Mouse (Mus musculus) right cerebral cortex, postnatal 10 days (tissue): ENCODE measurements around the gene Btg2.

ENCODE experiments used
- DNase-seq, 2 experiments: peaks; one replicate each; pipeline ENCODE4 v3.0.0; 2021; ENCODE audit warnings: low spot score in 2 of 2

Gene Btg2

DNA sequence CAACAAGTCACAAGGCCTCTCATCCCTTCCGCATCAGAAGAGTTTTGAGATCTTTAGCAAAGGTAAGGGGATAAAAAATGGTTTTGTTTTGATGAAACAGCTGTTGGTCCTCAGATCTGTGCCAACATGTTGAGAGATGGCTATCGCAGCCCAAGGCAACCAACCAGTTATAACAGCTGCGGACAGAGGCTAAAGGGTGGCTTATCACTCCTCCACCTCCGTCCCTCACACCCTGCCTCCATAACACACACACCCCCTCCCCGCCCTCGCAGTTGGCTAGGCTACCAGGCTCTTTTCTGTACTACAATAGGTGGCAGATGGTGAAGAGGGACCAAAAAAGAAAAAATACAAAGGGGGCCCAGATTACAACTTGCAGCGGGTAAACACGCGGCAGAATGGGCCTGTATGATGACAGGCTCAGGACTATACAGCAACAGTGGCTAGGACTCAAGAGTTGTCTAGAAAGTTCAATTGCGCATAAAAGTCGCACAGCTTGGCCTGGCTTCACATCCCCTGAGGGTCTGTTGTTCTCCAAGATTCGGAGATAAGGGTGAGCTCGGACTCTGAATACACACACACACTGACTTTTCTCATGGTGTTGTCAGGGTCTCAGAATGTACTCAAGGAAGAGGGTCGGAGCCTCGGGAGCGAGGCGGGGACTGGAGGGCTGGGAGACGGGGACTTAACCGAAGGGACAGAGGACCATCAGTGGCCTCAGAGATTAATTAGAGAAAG lies 692 bp downstream of the Btg2 start:
- no peak for DNase-seq

DNA sequence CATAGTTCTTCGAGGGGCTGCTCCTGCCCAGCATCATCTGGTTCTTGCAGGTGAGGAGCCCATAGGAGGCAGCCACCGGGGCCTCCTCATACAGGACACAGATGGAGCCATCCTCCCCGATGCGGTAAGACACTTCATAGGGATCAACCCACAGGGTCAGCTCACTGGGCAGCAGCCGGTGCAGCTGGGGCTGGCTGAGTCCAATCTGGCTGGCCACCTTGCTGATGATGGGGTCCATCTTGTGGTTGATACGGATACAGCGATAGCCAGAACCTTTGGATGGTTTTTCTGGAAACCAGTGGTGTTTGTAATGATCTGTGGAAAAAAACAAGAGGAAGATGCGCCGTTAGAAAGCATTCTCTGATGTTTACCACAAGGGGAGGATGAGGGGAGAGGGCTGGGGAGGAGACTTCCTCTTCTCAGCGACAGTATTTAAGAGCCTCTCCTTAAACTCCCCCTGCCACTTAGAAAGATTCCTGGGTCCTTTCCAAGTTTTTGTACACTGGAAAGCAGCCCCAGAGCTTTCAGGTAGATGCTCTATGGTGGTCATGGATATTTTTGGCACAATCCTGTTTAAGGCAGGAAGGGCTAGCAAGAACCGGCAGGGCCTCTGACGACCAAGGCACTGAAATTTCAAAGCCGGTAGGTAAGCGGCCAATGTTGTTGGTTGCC lies 1.4 kb downstream of the Btg2 start:
- DNase-seq: no peak

DNA sequence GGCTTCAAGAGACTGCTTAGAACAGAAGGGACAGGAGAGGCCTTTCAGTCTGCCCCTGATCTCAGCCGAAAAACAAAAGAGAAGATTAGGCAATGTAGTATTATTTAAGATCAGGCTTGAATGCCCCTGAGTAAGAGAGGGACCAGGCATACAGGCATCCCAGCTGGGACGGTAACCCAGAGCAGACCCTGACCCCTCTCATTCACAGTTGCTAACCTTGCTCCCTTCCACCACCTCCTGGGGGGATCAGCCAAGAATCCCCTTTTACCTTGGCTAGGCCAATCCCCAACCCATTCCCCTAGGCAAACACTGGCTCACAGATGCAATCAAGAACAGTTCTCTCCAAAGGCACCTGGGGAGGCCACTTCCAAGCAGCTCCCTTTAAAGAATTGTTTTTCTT lies 2.1 kb downstream of the Btg2 start:
- no peak for DNase-seq

DNA sequence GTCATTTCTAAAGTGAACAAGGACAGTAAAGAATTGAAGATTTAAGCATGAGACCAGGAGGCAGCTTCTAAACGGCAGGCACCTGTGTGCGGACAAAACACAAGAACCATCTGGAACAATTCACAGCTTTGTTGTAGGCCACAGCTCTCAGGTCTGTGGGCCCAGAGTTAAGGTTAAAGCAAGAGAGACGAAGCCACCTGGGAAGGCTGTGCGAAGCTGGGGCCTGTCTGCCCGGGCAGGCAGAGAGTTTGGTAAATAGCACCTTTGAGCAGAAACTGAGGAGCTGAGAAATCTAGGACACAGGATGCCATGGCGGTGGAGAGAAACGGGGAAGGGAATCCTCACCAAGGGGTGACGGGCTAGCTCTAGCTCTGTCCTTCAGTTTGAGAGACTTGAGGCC lies 3.4 kb downstream of the Btg2 start:
- no peak for DNase-seq

DNA sequence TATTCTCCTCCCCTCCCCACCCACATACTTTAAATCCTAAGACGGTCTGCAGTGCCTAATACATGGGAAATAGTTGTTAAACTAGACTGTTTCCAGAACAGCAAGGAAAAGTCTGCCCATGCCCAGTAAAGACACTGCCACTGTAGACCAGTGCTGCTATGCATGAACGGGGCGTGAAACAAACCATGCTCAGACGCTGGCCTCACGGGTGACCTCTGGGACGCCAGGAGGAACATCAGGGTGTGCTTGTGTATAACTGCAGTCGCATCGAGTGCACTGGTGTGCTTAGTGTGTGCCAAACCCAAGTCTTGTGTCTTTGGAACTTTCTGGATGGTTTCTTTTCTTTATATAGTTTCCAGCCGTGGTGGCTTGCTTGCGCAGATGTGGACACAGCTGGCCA lies 4.3 kb downstream of the Btg2 start:
- no peak for DNase-seq

DNA sequence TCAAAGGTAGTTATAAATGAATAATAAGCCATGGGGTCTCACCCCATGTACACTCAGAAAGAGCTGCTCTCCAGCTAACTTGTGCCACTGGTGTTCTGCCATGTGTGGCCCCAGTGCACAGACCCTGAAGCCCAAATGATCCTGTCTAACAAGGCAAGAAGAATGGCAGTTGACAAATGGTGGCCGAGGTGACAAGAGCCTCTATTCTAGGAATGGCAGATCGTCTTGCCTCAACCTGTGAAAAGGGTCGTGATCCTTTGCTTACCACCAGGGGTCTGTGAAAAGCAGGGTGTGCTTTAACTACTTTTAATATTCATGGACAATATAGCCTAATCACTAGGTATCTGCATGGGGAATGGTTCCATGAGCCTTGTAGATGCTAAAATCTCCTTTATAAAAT lies 4.7 kb downstream of the Btg2 start:
- no peak for DNase-seq

DNA sequence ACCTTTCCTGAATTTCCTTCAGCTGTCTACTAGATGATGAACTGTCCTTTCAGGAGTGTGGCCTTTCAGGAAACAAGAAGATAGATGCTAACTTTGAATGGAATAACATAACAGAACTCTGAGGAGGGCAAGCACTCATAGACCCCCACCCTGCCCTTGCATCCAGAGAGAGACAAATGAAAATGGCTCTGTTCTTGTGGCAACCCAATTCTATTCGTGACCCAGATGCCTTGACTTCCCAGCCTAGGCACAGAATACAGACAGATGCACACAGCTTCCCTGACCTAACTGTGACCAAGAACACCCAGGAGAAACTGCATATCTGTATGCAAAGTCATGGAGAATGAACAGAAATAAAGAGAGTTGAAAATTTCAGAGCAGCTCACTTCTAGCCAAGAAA lies 5.3 kb downstream of the Btg2 start:
- DNase-seq: no peak

DNA sequence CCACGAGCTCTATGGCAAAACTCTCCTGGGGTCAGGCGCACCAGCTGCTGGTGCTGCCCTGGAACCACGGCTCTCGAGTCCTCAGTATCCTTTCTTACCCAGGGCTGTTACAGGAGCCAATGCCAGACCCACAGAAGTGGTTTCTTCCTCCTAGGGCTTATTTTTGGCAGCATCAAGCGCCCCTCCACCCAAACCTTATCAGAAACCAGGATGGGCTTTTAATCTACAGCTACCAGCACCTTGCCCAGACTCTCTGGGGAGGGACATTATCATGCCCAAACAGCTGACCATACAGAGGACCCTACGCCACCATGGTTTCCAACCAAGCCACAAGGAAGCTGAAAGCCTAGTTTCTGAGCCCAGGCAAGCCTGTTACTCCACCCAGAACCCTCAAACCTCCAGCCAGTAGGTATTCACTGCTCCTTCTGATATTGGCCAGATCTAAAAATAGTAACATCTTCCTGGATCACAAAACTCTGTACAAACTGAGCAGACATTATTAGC lies 5.8 kb downstream of the Btg2 start:
- no peak for DNase-seq

DNA sequence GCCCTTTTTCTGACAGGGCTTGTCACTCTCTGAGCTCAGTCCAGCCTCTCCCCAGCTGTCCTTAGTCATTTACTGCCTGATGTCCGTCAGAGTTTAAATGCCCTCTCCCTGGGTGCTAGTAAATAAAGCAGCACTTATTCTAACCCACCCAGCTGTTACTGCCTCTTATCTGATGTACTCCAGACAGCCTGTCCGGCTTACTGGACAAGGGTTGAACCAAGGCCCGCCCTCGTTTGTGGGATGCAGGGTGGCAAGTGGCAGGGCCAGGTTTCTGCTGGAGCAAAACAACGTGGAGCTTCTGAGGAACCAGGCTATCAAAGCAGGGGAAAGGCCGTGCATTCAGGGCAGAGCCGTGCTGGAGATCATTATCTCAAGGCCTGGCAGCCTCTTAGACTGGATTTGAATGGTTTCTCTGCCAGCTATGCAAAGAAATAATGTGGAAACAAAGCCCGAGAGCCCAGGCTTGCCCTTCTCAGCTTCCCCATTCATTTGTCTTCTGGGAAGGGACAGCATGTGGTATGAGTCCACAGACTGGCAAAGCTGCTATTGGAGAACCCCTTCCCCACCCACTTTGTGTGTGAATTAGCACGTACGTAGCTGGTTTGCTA lies 7.4 kb downstream of the Btg2 start:
- no peak for DNase-seq

DNA sequence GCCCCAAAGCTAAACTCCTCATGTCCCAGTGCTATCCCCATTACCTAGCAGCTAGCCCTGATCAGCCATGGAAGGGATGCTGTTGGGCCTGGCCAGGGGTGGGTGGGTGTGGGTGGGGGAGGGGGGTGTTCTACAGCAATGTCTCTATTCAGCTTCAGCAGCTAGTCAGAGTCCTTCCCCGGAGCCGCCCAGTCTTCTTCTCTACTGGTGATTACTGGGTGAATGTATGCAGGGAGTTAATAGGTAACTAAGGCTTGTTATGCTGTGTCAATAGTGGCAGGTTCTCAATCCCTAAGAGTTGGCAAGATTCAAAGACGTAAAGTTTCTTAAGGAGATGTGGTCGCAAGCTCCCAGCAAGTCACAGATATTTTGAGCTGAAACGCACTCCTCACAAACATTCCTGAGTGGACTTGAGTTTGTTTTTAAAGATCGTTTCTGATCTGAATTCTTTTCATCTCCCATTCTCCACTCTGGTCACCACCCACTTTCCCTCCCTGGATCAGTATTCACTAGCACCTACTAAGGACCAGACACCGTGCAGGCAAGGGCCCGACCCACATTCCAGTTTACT lies 8.7 kb downstream of the Btg2 start:
- no peak for DNase-seq

DNA sequence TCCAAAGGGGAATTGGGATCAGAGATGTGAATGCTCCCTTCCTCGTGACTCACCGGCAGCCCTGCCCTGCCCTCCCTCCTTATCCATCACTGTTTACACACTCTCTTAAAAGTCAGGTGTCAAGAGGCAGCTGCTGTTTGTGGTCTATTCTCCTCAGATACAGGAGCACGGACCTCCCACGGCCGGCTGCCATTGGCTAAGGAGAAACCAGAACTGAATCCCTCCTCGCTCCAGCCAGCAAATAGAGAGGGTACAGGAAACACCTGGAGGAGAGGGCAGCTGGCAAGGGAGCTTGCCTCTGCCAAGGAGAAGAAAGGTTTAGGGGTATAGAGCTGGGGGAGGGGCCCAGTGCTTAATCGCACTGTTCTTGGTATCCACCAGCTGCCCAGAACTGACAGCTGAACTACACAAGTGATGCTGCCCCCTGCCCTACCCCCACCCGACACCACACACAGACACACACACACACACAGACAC lies 11.7 kb downstream of the Btg2 start:
- peak in 1 of 2 experiments; percentile 56 for DNase-seq

DNA sequence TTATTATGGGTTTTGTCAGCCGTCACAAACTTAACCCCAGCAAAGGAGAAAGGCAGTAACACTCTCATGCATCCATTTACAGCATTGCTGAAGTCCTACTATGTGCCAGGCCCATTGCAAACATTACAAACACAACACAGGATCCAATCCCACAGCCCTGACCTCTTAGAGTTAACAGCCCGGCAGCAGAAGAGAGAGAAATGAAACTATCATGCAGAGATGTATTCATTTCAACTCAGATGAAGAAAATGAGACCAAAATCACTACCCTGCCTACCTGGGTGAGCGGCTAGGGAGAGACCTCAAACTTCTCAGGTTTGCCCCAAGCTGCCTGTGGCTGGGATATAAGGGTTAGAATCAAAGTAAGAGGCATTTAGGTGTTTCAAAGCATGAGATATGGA lies 12.4 kb downstream of the Btg2 start:
- no peak for DNase-seq

DNA sequence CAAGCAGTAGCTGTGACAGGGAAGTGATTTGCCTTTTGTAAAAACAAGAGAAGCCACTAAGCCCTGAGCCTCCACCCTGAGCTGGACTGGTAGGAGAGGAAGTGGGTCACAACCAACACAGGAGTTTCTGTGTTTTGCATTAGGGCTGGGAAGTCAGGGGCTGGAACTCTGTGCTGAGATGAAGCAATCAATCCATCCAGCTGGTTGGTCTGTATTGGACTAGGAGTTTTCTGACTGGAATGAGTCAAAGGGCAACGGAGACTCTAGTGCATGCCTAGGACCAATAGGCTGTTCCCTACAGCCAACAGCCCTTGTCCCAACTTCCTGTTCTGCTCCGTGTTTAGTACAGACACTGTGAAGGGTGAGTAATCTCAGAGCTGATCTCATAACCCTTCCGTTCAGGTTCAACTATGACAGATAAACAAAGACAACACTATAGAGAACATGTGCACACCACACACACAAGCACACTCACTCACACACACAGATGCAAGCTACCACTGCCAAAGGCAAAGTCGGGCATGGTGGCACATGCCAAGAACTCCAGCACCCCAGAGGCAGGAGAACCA lies 13.6 kb downstream of the Btg2 start:
- DNase-seq: no peak

DNA sequence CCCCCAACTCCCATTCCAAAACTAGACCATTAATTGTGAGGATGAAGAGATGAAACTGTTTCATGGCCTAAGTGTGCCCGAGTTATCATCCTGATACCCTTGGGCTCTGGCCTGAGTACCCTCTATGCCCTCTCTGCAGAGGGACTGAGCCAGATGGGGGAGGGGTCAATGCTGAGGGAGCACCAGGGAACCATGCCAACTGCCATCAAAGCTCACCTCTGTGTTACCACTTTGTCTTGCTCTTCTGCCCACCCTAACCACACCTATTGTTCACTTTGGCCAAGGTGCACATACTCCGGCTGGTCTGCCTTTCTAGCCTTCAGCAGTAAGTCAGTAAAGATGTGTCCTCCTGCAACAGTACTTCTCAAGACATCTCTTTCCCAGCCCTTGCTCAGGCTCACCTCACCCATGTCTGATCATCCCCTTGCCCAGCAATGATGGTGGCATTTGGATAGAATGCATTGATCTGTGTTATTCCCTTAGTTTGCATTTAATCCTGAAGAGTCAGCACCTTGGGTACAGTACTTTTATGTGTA lies 14.6 kb downstream of the Btg2 start:
- DNase-seq: no peak

DNA sequence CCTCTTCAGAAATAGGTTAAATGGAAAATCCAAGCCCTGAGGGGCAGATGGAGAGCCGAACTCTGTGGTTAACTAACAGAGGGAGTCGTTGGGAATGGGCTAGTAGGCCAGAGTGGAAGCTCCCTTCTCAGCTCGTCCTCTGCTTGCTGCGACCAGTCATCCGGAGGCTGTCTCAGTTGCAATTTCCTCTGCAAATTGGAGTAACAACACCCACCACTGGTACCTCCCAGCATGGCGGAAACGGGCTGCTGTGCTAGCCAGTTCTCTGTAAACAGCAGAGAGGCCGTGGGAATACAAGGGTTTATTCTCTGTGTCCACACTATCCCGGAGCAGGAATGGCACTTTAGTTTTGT lies 15.2 kb downstream of the Btg2 start:
- DNase-seq: no peak

DNA sequence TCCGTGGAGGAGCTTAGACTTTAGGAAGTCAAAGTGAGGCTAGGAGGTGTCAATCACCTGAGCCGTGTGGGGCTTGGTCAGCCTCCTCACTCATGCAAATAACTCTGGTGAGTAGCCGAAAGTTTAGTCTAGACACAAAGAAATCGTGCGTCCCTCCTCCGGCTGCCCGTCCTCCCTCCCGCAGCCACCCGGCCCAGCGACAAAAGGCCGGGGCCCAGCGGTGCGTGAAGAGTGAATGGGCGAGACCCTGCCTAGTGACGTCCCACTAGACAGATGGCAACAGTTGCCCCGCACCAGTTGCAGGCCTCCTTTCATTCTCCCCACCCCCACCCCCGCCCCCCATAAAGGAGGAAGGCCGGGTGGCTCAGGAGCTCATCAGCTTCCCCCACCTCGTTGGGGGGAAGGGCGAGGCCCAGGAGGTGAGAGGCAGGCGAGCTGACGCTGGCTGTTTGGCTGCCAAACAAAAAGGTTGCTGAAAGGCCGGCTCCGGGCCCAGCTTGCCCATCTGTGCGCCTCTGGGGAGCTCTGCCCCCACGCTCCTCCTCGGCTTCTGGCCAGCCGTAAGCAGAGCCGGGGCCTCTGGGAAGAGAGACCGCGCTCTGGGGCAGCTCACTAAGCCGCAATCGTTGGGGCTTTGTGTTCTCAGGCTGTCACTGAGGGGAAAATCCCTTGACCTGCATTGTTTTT lies 15.7 kb downstream of the Btg2 start:
- peak; percentile 77 to 81 for DNase-seq

DNA sequence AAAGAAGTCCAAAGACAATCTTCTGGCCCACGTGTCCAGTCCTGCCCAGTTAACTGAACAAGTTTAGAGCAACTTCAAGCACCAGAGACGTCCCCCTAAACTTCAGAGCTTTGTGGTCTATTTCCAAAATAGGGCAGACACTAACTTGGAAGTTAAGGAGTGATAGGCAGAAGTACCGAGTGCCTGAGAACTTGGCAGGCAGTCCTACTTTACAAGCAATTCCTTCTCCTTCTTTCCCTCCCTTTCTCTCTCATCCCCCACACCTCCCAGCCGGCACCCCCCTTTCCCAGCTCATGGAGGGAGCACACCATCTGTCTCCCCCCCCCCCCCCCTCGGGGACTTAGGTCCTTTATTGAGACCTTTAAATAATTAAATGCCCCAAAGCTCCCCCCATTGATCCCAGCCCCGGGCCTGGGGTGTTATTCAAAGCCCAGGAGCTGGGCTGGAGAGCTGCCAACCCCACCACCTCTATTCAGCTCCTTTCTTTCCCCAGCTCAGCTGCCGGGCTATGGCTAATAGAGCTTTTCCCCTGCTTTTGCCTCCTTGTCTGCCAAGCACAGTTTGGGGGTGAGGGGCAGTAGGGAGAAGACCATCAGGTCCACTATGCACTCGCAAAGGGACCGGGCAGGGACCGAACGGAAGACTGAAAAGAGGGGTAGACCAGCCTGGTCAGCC lies 16.4 kb downstream of the Btg2 start:
- peak; percentile 81 to 83 for DNase-seq

DNA sequence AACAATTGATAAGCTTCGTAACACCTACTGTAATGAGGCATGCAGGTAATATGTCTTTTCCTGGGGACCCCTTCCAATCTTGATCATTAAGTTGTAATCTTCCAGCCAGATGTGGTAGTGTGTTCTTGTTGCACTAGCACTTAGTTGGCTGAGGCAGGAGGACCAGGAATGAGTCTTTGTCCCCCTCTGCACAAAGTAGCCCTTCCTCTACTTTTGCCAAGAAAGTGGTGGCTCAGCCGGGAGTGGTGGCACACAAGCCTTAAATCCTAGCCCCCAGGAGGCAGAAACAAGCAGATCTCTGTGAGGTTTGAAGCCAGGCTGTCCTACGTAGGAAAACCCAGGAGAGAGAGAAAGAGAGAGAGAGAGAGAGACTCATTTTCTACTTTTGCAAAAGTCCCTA lies 17.0 kb downstream of the Btg2 start:
- no peak for DNase-seq

DNA sequence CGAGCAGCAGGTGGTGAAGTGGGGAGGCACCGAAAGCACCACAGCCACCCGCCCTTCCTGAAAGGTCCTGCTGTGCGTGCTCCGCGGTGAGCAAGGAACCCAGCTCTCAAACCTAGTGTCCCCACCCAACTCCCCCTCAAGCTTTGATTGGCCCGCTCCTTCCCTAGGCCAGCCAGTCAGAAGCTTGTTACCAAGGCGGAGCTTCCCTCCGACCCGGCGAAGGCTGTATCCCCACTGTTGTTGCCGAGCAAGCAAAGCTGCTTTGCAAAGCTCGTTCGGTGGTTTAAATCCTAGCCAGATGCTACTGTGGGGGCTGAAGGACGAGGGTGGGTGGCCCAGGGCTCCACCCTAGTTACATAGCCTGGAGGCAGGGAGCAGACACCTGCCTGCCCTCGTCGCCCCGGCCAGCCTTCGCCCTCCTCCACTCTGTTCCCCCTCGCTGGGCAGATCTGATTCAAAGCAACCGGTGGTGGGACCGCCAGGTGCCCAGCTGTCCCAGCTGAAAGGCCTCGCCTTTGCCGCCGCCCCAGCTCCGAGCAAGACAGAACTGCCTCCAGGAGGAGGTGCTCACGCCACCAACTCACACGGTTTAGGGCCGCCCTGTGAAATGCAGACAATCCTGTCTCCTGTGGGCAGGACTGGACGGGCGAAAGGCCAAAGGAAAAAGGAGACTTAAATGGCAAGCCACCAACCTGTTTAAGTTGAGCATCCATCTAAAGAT lies 17.9 kb downstream of the Btg2 start:
- DNase-seq: peak; percentile 95 to 96
